Mouse (Mus musculus) midbrain, postnatal 0 days (tissue): ENCODE measurements around the gene Nmnat3. TPM values are rescaled to one million over a fixed set of nuclear protein-coding genes. Genes with fewer than 3 reads are reported as not detected.

ENCODE experiments used
- ATAC-seq: fragments of 200-750 bp; cut with Nextera tagmentation; 2 replicates; pipeline ENCODE4 v1.8.0; 2017; ENCODE audit warnings: moderate number of reproducible peaks, mild to moderate bottlenecking, moderate TSS enrichment, moderate library complexity; ENCODE audit not compliant: low FRiP score
- DNase-seq: peaks from one replicate; pipeline ENCODE4 v3.0.0-alpha.2; 2015; ENCODE audit warnings: low spot score
- H3K27ac ChIP-seq: fragments of 300-500 bp; sonication (generic); 2 replicates; pipeline ENCODE4 v1.5.1; 2014; ENCODE audit warnings: low read depth, mild to moderate bottlenecking, low read length, mixed read lengths
- H3K27me3 ChIP-seq: fragments of 300-500 bp; sonication (generic); 2 replicates; pipeline ENCODE4 v1.6.1; 2014; ENCODE audit warnings: low read length, control low read depth, mixed read lengths; ENCODE audit not compliant: insufficient read depth
- H3K36me3 ChIP-seq: fragments of 300-500 bp; sonication (generic); 2 replicates; pipeline ENCODE4 v1.6.1; 2014; ENCODE audit warnings: low read length, control low read depth, mixed read lengths; ENCODE audit not compliant: insufficient read depth
- H3K4me1 ChIP-seq: fragments of 300-500 bp; sonication (generic); 2 replicates; pipeline ENCODE4 v1.6.1; 2014; ENCODE audit warnings: mild to moderate bottlenecking, control low read depth, antibody characterized with exemption, low read length, mixed read lengths; ENCODE audit not compliant: insufficient read depth
- H3K4me2 ChIP-seq: fragments of 300-500 bp; sonication (generic); 2 replicates; pipeline ENCODE4 v1.6.1; 2014; ENCODE audit warnings: low read depth, mild to moderate bottlenecking, low read length, mixed read lengths; ENCODE audit not compliant: poor library complexity, severe bottlenecking
- H3K4me3 ChIP-seq: fragments of 300-500 bp; sonication (generic); 2 replicates; pipeline ENCODE4 v1.5.1; 2014; ENCODE audit warnings: low read depth, mild to moderate bottlenecking, low read length, moderate library complexity
- H3K9ac ChIP-seq: fragments of 300-500 bp; sonication (generic); replicated peaks from 2 replicates; pipeline ENCODE4 v1.6.1; 2014; ENCODE audit warnings: mild to moderate bottlenecking, low read length, moderate library complexity, mixed read lengths; ENCODE audit not compliant: poor library complexity, severe bottlenecking
- H3K9me3 ChIP-seq: fragments of 300-500 bp; sonication (generic); 2 replicates; pipeline ENCODE4 v1.6.1; 2016; ENCODE audit warnings: low read length, control low read depth
- CTCF ChIP-seq: IDR thresholded peaks from 2 replicates; pipeline ENCODE4 v1.5.1; 2016; ENCODE audit warnings: antibody characterized with exemption, mild to moderate bottlenecking
- WGBS: fragments of 180-500 bp; shearing (Covaris S2); extraction: QIAGEN DNeasy Blood & Tissue Kit; methylation state at CpG from one replicate; pipeline ENCODE4 v1.1.7; 2014; 5-methylcytosine and 5-hydroxymethylcytosine counted together
- polyA plus RNA-seq: library from polyadenylated mRNA; unstranded; fragments of >200 nt; fragmentation: Nextera tagmentation; extraction: Ambion mirVana; gene quantifications from 2 replicates; pipeline ENCODE4 v1.2.1, GENCODE M21; 2015
- total RNA-seq: library from RNA; depleted of rRNA; stranded (reverse); fragments of >200 nt; gene quantifications from 2 replicates; pipeline ENCODE4 v1.2.3, GENCODE M21; 2014

Gene Nmnat3
- total and polyA plus RNA-seq, 2 experiments from 2014 or later = 0.88 to 1.0 TPM

GRCm38 (mm10) chr9:98298761-98299160, 11.5 kb downstream of the Nmnat3 start:
- WGBS = 71% methylated on average over 3 of the region's 3 CpGs

GRCm38 (mm10) chr9:98299235-98299634, 12.0 kb downstream of the Nmnat3 start:
- Histone ChIP-seq H3K27ac (no peak overlapping the region), H3K27me3 (no peaks in the 10 kb centered on the region), H3K9me3 (no peaks in the 10 kb centered on the region), H3K36me3 (no peaks in the 10 kb centered on the region), H3K4me2 (no peak overlapping the region), H3K4me3 (no peak overlapping the region), H3K9ac (no peak overlapping the region), H3K4me1 (peaks cover 3% of the 10 kb centered on the region; the same call in 1 of the 2 replicates)
- TF ChIP-seq CTCF = no peak
- WGBS = 94% methylated on average over 7 of the region's 7 CpGs
- no peak for ATAC-seq
- DNase-seq = no peak

More at GRCm38 (mm10) chr9:98298761-98299160, 11.5 kb downstream of the Nmnat3 start:
- Histone ChIP-seq H3K4me2 (no peak overlapping the region), H3K9ac (no peak overlapping the region), H3K27me3 (no peaks in the 10 kb centered on the region), H3K36me3 (no peaks in the 10 kb centered on the region), H3K27ac (no peak overlapping the region), H3K4me1 (peaks cover 3% of the 10 kb centered on the region; the same call in 1 of the 2 replicates), H3K9me3 (no peaks in the 10 kb centered on the region), H3K4me3 (no peak overlapping the region)
- ATAC-seq (no peak), DNase-seq (no peak)
- TF ChIP-seq CTCF = no peak

GRCm38 (mm10) chr9:98300582-98300981, 13.3 kb downstream of the Nmnat3 start:
- Histone ChIP-seq H3K4me2 (no peak overlapping the region), H3K27me3 (no peaks in the 10 kb centered on the region), H3K27ac (no peak overlapping the region), H3K4me1 (peaks cover 3% of the 10 kb centered on the region; the same call in 1 of the 2 replicates), H3K4me3 (no peak overlapping the region), H3K36me3 (no peaks in the 10 kb centered on the region), H3K9me3 (no peaks in the 10 kb centered on the region), H3K9ac (no peak overlapping the region)
- no peak for TF ChIP-seq CTCF
- no peak for ATAC-seq
- WGBS = 85% methylated on average over 7 of the region's 7 CpGs
- no peak for DNase-seq

GRCm38 (mm10) chr9:98307011-98307410, 19.8 kb downstream of the Nmnat3 start:
- DNase-seq (no peak), ATAC-seq (no peak)
- no peaks in the 10 kb centered on the region for H3K27me3 ChIP-seq
- H3K9me3 ChIP-seq = no peaks in the 10 kb centered on the region
- no peak overlapping the region for H3K4me3 ChIP-seq
- no peak overlapping the region for H3K9ac ChIP-seq
- WGBS = 85% methylated on average over 6 of the region's 6 CpGs
- no peaks in the 10 kb centered on the region for H3K4me1 ChIP-seq
- TF ChIP-seq CTCF = no peak
- H3K4me2 ChIP-seq = no peak overlapping the region
- H3K27ac ChIP-seq = no peak overlapping the region
- no peaks in the 10 kb centered on the region for H3K36me3 ChIP-seq

- no peak overlapping the region for H3K9ac ChIP-seq
- H3K4me2 ChIP-seq = no peak overlapping the region
- DNase-seq (no peak), ATAC-seq (no peak)
- no peak overlapping the region for H3K4me3 ChIP-seq
- H3K4me1 ChIP-seq = no peaks in the 10 kb centered on the region
- TF ChIP-seq CTCF = no peak
- no peaks in the 10 kb centered on the region for H3K36me3 ChIP-seq
- 77% methylated on average over 12 of the region's 12 CpGs for WGBS
- no peaks in the 10 kb centered on the region for H3K9me3 ChIP-seq
- H3K27ac ChIP-seq = no peak overlapping the region
- H3K27me3 ChIP-seq = no peaks in the 10 kb centered on the region; the same call in 1 of the 2 replicates
Measured at GRCm38 (mm10) chr9:98311316-98311965, 24.2 kb downstream of the Nmnat3 start.

GRCm38 (mm10) chr9:98312622-98313374, 25.6 kb downstream of the Nmnat3 start:
- no peaks in the 10 kb centered on the region for H3K36me3 ChIP-seq
- H3K9me3 ChIP-seq = no peaks in the 10 kb centered on the region
- no peaks in the 10 kb centered on the region for H3K4me1 ChIP-seq
- no peak overlapping the region for H3K27ac ChIP-seq
- no peak overlapping the region for H3K9ac ChIP-seq
- ATAC-seq = no peak
- no peak for DNase-seq
- TF ChIP-seq CTCF = no peak
- H3K4me2 ChIP-seq = no peak overlapping the region
- H3K27me3 ChIP-seq = no peaks in the 10 kb centered on the region; the same call in 1 of the 2 replicates
- 81% methylated on average over 6 of the region's 6 CpGs for WGBS
- H3K4me3 ChIP-seq = no peak overlapping the region
